Mouse (Mus musculus): ENCODE measurements around the gene Nr2e1. TPM values are rescaled to one million over a fixed set of nuclear protein-coding genes. Genes with fewer than 3 reads are reported as not detected.

The Nr2e1 gene
- total RNA-seq (2012; rRNA removed) (0.03 TPM in 1 of 2 replicates, not detected in the other), polyA plus RNA-seq (2012; ENCODE audit: insufficient read depth in 1 of 2, insufficient read length in 2 of 2, low read depth in 1 of 2, low replicate concordance in 2 of 2, missing spikeins in 1 of 2) (not detected)

GRCm38 (mm10) chr10:42583157-42583872, at the start of gene Nr2e1, which contains the start of gene Ostm1:
Gene Nr2e1 (minus strand): TSS chr10:42583632.
Gene Ostm1 (plus strand): TSS chr10:42583822.
- H3K27me3 ChIP-seq (ENCODE audit: control insufficient read depth in 1 of 2, insufficient read depth in 2 of 2, low read length in 2 of 2), result peaks cover 0 to 3% of the 10 kb centered on the region in 2 experiments; a peak in 3 of 4 replicates
- no peaks in the 10 kb centered on the region for H3K9me3 ChIP-seq (replicated peaks; ENCODE audit: insufficient read depth, low read length)
- H3K36me3 ChIP-seq (ENCODE audit: control insufficient read depth in 1 of 2, insufficient read depth in 2 of 2, low read length in 2 of 2), result no peaks in the 10 kb centered on the region
- H3K4me1 ChIP-seq (ENCODE audit: control insufficient read depth in 1 of 2, insufficient read depth in 2 of 2, low read length in 2 of 2), result no peaks in the 10 kb centered on the region
- H3K79me2 ChIP-seq (ENCODE audit: control insufficient read depth, insufficient read depth, low read length, poor library complexity), result no peaks in the 10 kb centered on the region
- TF ChIP-seq SIN3A (IDR thresholded peaks at IDR 0.05; ENCODE audit: low read length) (no peak), SMC3 (IDR thresholded peaks at IDR 0.05; ENCODE audit: low read depth, low read length) (no peak), TCF12 (IDR thresholded peaks at IDR 0.05; ENCODE audit: low read depth, low read length) (no peak), RCOR1 (IDR thresholded peaks at IDR 0.05; ENCODE audit: low read depth, low read length) (no peak), POLR2A (IDR thresholded peaks at IDR 0.05; ENCODE audit: control insufficient read depth in 1 of 2, insufficient read depth in 1 of 2, low read depth in 1 of 2, low read length in 2 of 2, poor library complexity in 1 of 2) (no peak), MAFK (IDR thresholded peaks at IDR 0.05; ENCODE audit: borderline replicate concordance, low read depth, low read length) (no peak), USF1 (IDR thresholded peaks at IDR 0.05; ENCODE audit: low read depth, low read length) (no peak)
- no peak within 1 kb of the TSS for H3K4me3 ChIP-seq (ENCODE audit: control insufficient read depth in 1 of 2, insufficient read depth in 1 of 2, low read depth in 2 of 2, low read length in 2 of 2)
- DNase-seq (ENCODE audit: low read depth, low spot score), result no peak
- H3K27ac ChIP-seq (ENCODE audit: control insufficient read depth, low read depth, low read length), result no peak within 1 kb of the TSS
- H3K9ac ChIP-seq (ENCODE audit: control insufficient read depth, low read depth, low read length, poor library complexity, severe bottlenecking), result no peak within 1 kb of the TSS

GRCm38 (mm10) chr10:42632453-42633360, 49.3 kb upstream of the Nr2e1 start:
- no peaks in the 10 kb centered on the region for H3K79me2 ChIP-seq (ENCODE audit: control insufficient read depth, insufficient read depth, low read length, poor library complexity)
- H3K9ac ChIP-seq (ENCODE audit: control insufficient read depth, low read depth, low read length, poor library complexity, severe bottlenecking), result no peak overlapping the region
- no peak overlapping the region for H3K4me3 ChIP-seq (ENCODE audit: control insufficient read depth in 1 of 2, insufficient read depth in 1 of 2, low read depth in 2 of 2, low read length in 2 of 2)
- TF ChIP-seq MAFK (IDR thresholded peaks at IDR 0.05; ENCODE audit: borderline replicate concordance, low read depth, low read length) (no peak), ZKSCAN1 (IDR thresholded peaks at IDR 0.05; ENCODE audit: low read depth, low read length) (no peak), MXI1 (IDR thresholded peaks at IDR 0.05; ENCODE audit: low read depth, low read length) (no peak), EP300 (IDR thresholded peaks at IDR 0.05; ENCODE audit: low read depth in 1 of 2, low read length in 2 of 2) (no peak)
- no peak for DNase-seq (ENCODE audit: low read depth, low spot score)
- H3K27ac ChIP-seq (ENCODE audit: control insufficient read depth, low read depth, low read length), result no peak overlapping the region
- no peaks in the 10 kb centered on the region; a peak in 1 of 4 replicates for H3K27me3 ChIP-seq (ENCODE audit: control insufficient read depth in 1 of 2, insufficient read depth in 2 of 2, low read length in 2 of 2)
- H3K4me1 ChIP-seq (ENCODE audit: control insufficient read depth in 1 of 2, insufficient read depth in 2 of 2, low read length in 2 of 2), result peaks cover 0 to 2% of the 10 kb centered on the region in 2 experiments; a peak in 1 of 4 replicates
- no peaks in the 10 kb centered on the region for H3K9me3 ChIP-seq (replicated peaks; ENCODE audit: insufficient read depth, low read length)
- no peaks in the 10 kb centered on the region for H3K36me3 ChIP-seq (ENCODE audit: control insufficient read depth in 1 of 2, insufficient read depth in 2 of 2, low read length in 2 of 2)
